Mouse (Mus musculus) E14TG2a.4 (cell line): ENCODE results near the gene Akap13.
A peak's percentile ranks its signal among the peaks of the same experiment; 100 is the strongest.

ENCODE experiments used
- CTCF ChIP-seq: conservative IDR thresholded peaks from 2 replicates; pipeline ENCODE4 v1.5.1; 2014; ENCODE audit warnings: low read length
- NANOG ChIP-seq: IDR thresholded peaks from 2 replicates; pipeline ENCODE4 v1.6.1; 2014; ENCODE audit warnings: borderline replicate concordance, low read length, mixed read lengths

DNA sequence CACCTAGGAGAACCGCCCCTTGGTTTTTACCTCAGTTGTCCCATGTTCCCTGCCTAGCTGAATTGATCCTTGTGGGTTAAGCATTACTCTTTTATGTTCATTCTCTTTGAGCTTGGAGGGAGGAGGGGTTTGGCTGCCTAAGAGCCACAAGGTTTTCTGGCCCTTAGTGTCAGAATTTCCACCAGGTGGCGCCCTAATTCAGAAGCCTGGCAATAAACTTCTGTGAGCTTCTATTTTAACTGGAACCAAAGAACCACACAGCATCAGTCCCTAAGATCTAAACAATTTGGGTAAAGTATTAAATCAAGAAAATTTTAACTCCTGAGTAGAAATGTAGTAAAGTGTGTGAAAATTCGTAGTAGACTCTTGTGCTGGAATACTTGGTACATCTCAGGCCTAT lies 184.2 kb downstream of the Akap13 start:
- TF ChIP-seq CTCF (peak; percentile 81), NANOG (no peak)
